In genomic region chr2:25263623-25264285, GRCm38 (mm10) we compare ENCODE assay signal across 8 mouse cellular contexts. TPM values are rescaled to one million over a fixed set of nuclear protein-coding genes. Genes with fewer than 3 reads are reported as not detected.
DNase-seq lines count a peak whose midpoint lies in the region; ATAC-seq and TF ChIP-seq lines count a peak whose summit lies in the region.

No protein-coding gene starts in this region.

- intact Hi-C loops in left cerebral cortex, postnatal 14 days (cut with DNase I), result no loop called here

- TF ChIP-seq CTCF in small intestine, adult 2 months (IDR thresholded peaks at IDR 0.05; ENCODE audit: extremely low read depth, insufficient read length, insufficient replicate concordance, low read depth, low read length), result no peak

- H3K27me3 ChIP-seq in neural tube, embryonic 11.5 days (ENCODE audit: control insufficient read depth, insufficient read depth, low read length), result peaks cover 15% of the 10 kb centered on the region
- H3K27me3 ChIP-seq in limb, embryonic 10.5 days (ENCODE audit: low read depth, poor library complexity, severe bottlenecking), result peaks cover 29% of the 10 kb centered on the region
- H3K27me3 ChIP-seq in small intestine, adult 2 months (ENCODE audit: control insufficient read depth, insufficient read depth, low read length), result no peaks in the 10 kb centered on the region

- no peak overlapping the region for H3K27ac ChIP-seq in neural tube, embryonic 11.5 days (ENCODE audit: low read depth, low read length)
- no peak overlapping the region; the same call in 1 of the 2 replicates for H3K27ac ChIP-seq in limb, embryonic 10.5 days
- H3K27ac ChIP-seq in small intestine, adult 2 months (ENCODE audit: insufficient read depth, low read depth, low read length), result peak overlapping the region; percentile 98

- DNase-seq in cerebellum, adult 18-20 months, result peak; percentile 43 to 47
- no peak for DNase-seq in cerebellum, postnatal 4 days (ENCODE audit: low spot score in 2 of 2)
- no peak for DNase-seq in neural tube, embryonic 11.5 days (ENCODE audit: low spot score)
- no peak for DNase-seq in neural tube, embryonic 10.5 days (ENCODE audit: extremely low spot score, low spot score)
- no peak for DNase-seq in limb, embryonic 10.5 days (ENCODE audit: low spot score)
- DNase-seq in left cerebral cortex, postnatal 14 days (ENCODE audit: low spot score in 2 of 2), result no peak

- H3K9me3 ChIP-seq in neural tube, embryonic 11.5 days (ENCODE audit: control insufficient read depth, low read length), result no peaks in the 10 kb centered on the region
- no peaks in the 10 kb centered on the region for H3K9me3 ChIP-seq in limb, embryonic 10.5 days (replicated peaks)

- H3K4me2 ChIP-seq in neural tube, embryonic 11.5 days (ENCODE audit: low read depth), result peak overlapping the region; percentile 98

- H3K4me1 ChIP-seq in neural tube, embryonic 11.5 days (ENCODE audit: control insufficient read depth, insufficient read depth, low read length), result peaks cover 14% of the 10 kb centered on the region; the same call in 1 of the 2 replicates
- H3K4me1 ChIP-seq in limb, embryonic 10.5 days, result peaks cover 41% of the 10 kb centered on the region
- H3K4me1 ChIP-seq in small intestine, adult 2 months (ENCODE audit: control insufficient read depth, insufficient read depth, insufficient read length, low read length), result peaks cover 6% of the 10 kb centered on the region; the same call in 1 of the 2 replicates

- TF ChIP-seq POLR2A in small intestine, adult 2 months (IDR thresholded peaks at IDR 0.05; ENCODE audit: low read depth, low read length), result no peak

- peak overlapping the region; percentile 79 for H3K4me3 ChIP-seq in neural tube, embryonic 11.5 days (ENCODE audit: low read depth, low read length)
- H3K4me3 ChIP-seq in limb, embryonic 10.5 days, result peak overlapping the region; percentile 85
- H3K4me3 ChIP-seq in small intestine, adult 2 months (ENCODE audit: low read depth, low read length), result peak overlapping the region; percentile 80

- H3K36me3 ChIP-seq in neural tube, embryonic 11.5 days (ENCODE audit: control insufficient read depth, insufficient read depth, low read length), result no peaks in the 10 kb centered on the region
- H3K36me3 ChIP-seq in limb, embryonic 10.5 days, result peaks cover 8% of the 10 kb centered on the region
- H3K36me3 ChIP-seq in small intestine, adult 2 months (ENCODE audit: control insufficient read depth, insufficient read depth, low read length), result peaks cover 9% of the 10 kb centered on the region; the same call in 1 of the 2 replicates

- H3K9ac ChIP-seq in neural tube, embryonic 11.5 days (ENCODE audit: low read length), result peak overlapping the region; percentile 49

- 21% methylated on average over 12 of the region's 12 CpGs for WGBS in neural tube, embryonic 11.5 days
- 21% methylated on average over 12 of the region's 12 CpGs for WGBS in limb, embryonic 10.5 days
- 14% methylated on average over 12 of the region's 12 CpGs for WGBS in small intestine, adult 2 months

- no peak for ATAC-seq in neural tube, embryonic 11.5 days (ENCODE audit: insufficient read depth, low FRiP score, low TSS enrichment)
- no peak for ATAC-seq in erythroid progenitor cell, adult 5-6 weeks (replicated peaks; ENCODE audit: low FRiP score, poor library complexity, severe bottlenecking)

RNA-seq across cellular contexts. Expression of gene Tprn, which starts 1.3 kb away (rescaled TPM):
- polyA plus RNA-seq in neural tube, embryonic 11.5 days (2014; fragmentation: Nextera tagmentation; extraction: Ambion mirVana), result 4.0 and 5.3 TPM in 2 replicates
- polyA plus RNA-seq in limb, embryonic 10.5 days (2016; fragmentation: Nextera tagmentation; extraction: Ambion mirVana), result 8.7 and 9.7 TPM in 2 replicates
- 183 and 436 TPM in 2 replicates for polyA plus RNA-seq in small intestine, adult 2 months (2012; rRNA removed)
- 10 to 100 TPM; 14.2 to 15.7 TPM for total RNA-seq in left cerebral cortex, postnatal 14 days (2021)
- total RNA-seq in erythroid progenitor cell, adult 5-6 weeks (2015; ENCODE audit: low replicate concordance), result 1.1 TPM in 1 of 2 replicates, not detected in the other
- 1.0 and 2.2 TPM in 2 replicates for total RNA-seq in erythroid progenitor cell, adult 5-6 weeks (2017; ENCODE audit: low replicate concordance)

RNA-seq across cellular contexts. Expression of gene Ssna1, which starts 8.5 kb away (rescaled TPM):
- 217 and 227 TPM in 2 replicates for polyA plus RNA-seq in neural tube, embryonic 11.5 days (2014; fragmentation: Nextera tagmentation; extraction: Ambion mirVana)
- 235 and 243 TPM in 2 replicates for polyA plus RNA-seq in limb, embryonic 10.5 days (2016; fragmentation: Nextera tagmentation; extraction: Ambion mirVana)
- 40.7 and 55.9 TPM in 2 replicates for polyA plus RNA-seq in small intestine, adult 2 months (2012; rRNA removed)
- total RNA-seq in left cerebral cortex, postnatal 14 days (2021), result 10 to 100 TPM; 70.9 to 72.1 TPM
- 114 and 128 TPM in 2 replicates for total RNA-seq in erythroid progenitor cell, adult 5-6 weeks (2015; ENCODE audit: low replicate concordance)
- 46.2 and 81.0 TPM in 2 replicates for total RNA-seq in erythroid progenitor cell, adult 5-6 weeks (2017; ENCODE audit: low replicate concordance)

RNA-seq across cellular contexts. Expression of gene Tmem203, which starts 8.5 kb away (rescaled TPM):
- 11.4 and 13.0 TPM in 2 replicates for polyA plus RNA-seq in neural tube, embryonic 11.5 days (2014; fragmentation: Nextera tagmentation; extraction: Ambion mirVana)
- 14.5 and 18.4 TPM in 2 replicates for polyA plus RNA-seq in limb, embryonic 10.5 days (2016; fragmentation: Nextera tagmentation; extraction: Ambion mirVana)
- 29.8 and 51.5 TPM in 2 replicates for polyA plus RNA-seq in small intestine, adult 2 months (2012; rRNA removed)
- 10 to 100 TPM; 35.3 to 41.3 TPM for total RNA-seq in left cerebral cortex, postnatal 14 days (2021)
- 11.9 and 18.9 TPM in 2 replicates for total RNA-seq in erythroid progenitor cell, adult 5-6 weeks (2015; ENCODE audit: low replicate concordance)
- total RNA-seq in erythroid progenitor cell, adult 5-6 weeks (2017; ENCODE audit: low replicate concordance), result 1.8 and 8.5 TPM in 2 replicates

RNA-seq across cellular contexts. Expression of gene Anapc2, which starts 8.5 kb away (rescaled TPM):
- polyA plus RNA-seq in neural tube, embryonic 11.5 days (2014; fragmentation: Nextera tagmentation; extraction: Ambion mirVana), result 120 and 128 TPM in 2 replicates
- polyA plus RNA-seq in limb, embryonic 10.5 days (2016; fragmentation: Nextera tagmentation; extraction: Ambion mirVana), result 138 and 153 TPM in 2 replicates
- 31.0 and 71.6 TPM in 2 replicates for polyA plus RNA-seq in small intestine, adult 2 months (2012; rRNA removed)
- 10 to 100 TPM; 69.8 to 73.2 TPM for total RNA-seq in left cerebral cortex, postnatal 14 days (2021)
- 34.6 and 55.8 TPM in 2 replicates for total RNA-seq in erythroid progenitor cell, adult 5-6 weeks (2015; ENCODE audit: low replicate concordance)
- total RNA-seq in erythroid progenitor cell, adult 5-6 weeks (2017; ENCODE audit: low replicate concordance), result 29.7 and 40.0 TPM in 2 replicates

RNA-seq across cellular contexts. Expression of gene AL732309.1, which starts 17.1 kb away (rescaled TPM):
- 5.1 and 6.6 TPM in 2 replicates for polyA plus RNA-seq in neural tube, embryonic 11.5 days (2014; fragmentation: Nextera tagmentation; extraction: Ambion mirVana)
- 6.5 and 7.8 TPM in 2 replicates for polyA plus RNA-seq in limb, embryonic 10.5 days (2016; fragmentation: Nextera tagmentation; extraction: Ambion mirVana)
- 15.3 and 45.8 TPM in 2 replicates for polyA plus RNA-seq in small intestine, adult 2 months (2012; rRNA removed)
- total RNA-seq in left cerebral cortex, postnatal 14 days (2021), result 1 to 10 TPM; 2.3 to 2.8 TPM
- total RNA-seq in erythroid progenitor cell, adult 5-6 weeks (2015; ENCODE audit: low replicate concordance), result 4.0 and 4.6 TPM in 2 replicates
- total RNA-seq in erythroid progenitor cell, adult 5-6 weeks (2017; ENCODE audit: low replicate concordance), result not detected in 2 replicates

Comparison
In these comparisons a context has a peak if more than half of its experiments do, and no peak if none do; other contexts are left out.
1. DNase-seq: peak in cerebellum, adult 18-20 months (2 of 2); none in cerebellum, postnatal 4 days (0 of 2), neural tube, embryonic 11.5 days (single experiment), neural tube, embryonic 10.5 days (single experiment), limb, embryonic 10.5 days (single experiment) and left cerebral cortex, postnatal 14 days (0 of 2).
2. RNA of gene Tprn, which starts 1.3 kb away (polyA plus RNA-seq): 183 to 436 TPM in small intestine, adult 2 months; 8.7 to 9.7 TPM in limb, embryonic 10.5 days and 4.0 to 5.3 TPM in neural tube, embryonic 11.5 days; every median in the first group is over 10 times any median in the second.
3. Peak in every context shown above with its lines, with median percentiles within 50 percentile points of each other: H3K4me3 ChIP-seq.